Mouse (Mus musculus) embryonic facial prominence, embryonic 12.5 days (tissue): Measurements from ENCODE around the gene Twsg1. TPM values are rescaled to one million over a fixed set of nuclear protein-coding genes. Genes with fewer than 3 reads are reported as not detected.

Source experiments
- ATAC-seq: fragments of 200-750 bp; cut with Nextera tagmentation; 2 replicates; pipeline ENCODE4 v1.8.0; 2017; ENCODE audit not compliant: insufficient number of reproducible peaks, insufficient read depth, low FRiP score, low TSS enrichment
- H3K27ac ChIP-seq: fragments of 300-500 bp; sonication (generic); 2 replicates; pipeline ENCODE4 v1.5.1; 2016; ENCODE audit warnings: mild to moderate bottlenecking
- H3K27me3 ChIP-seq: fragments of 300-500 bp; sonication (generic); 2 replicates; pipeline ENCODE4 v1.6.1; 2016; ENCODE audit warnings: mild to moderate bottlenecking, moderate library complexity
- H3K36me3 ChIP-seq: fragments of 300-500 bp; sonication (generic); 2 replicates; pipeline ENCODE4 v1.6.1; 2016; ENCODE audit warnings: mild to moderate bottlenecking
- H3K4me1 ChIP-seq: fragments of 300-500 bp; sonication (generic); 2 replicates; pipeline ENCODE4 v1.6.1; 2016
- H3K4me2 ChIP-seq: fragments of 300-500 bp; sonication (generic); replicated peaks from 2 replicates; pipeline ENCODE4 v1.6.1; 2016; ENCODE audit warnings: mild to moderate bottlenecking, moderate library complexity
- H3K4me3 ChIP-seq: fragments of 300-500 bp; sonication (generic); 2 replicates; pipeline ENCODE4 v1.5.1; 2016; ENCODE audit warnings: mild to moderate bottlenecking
- H3K9ac ChIP-seq: fragments of 300-500 bp; sonication (generic); 2 replicates; pipeline ENCODE4 v1.6.1; 2016; ENCODE audit warnings: mild to moderate bottlenecking, moderate library complexity
- H3K9me3 ChIP-seq: fragments of 300-500 bp; sonication (generic); 2 replicates; pipeline ENCODE4 v1.6.1; 2016; ENCODE audit warnings: mild to moderate bottlenecking, moderate library complexity
- WGBS: fragments of 180-500 bp; shearing (Covaris S2); methylation state at CpG from one replicate; pipeline ENCODE4 v1.1.7; 2016; 5-methylcytosine and 5-hydroxymethylcytosine counted together
- polyA plus RNA-seq: library from polyadenylated mRNA; unstranded; fragments of >200 nt; fragmentation: Nextera tagmentation; extraction: Ambion mirVana; gene quantifications from 2 replicates; pipeline ENCODE4 v1.2.1, GENCODE M21; 2016

Twsg1 gene
- polyA plus RNA-seq, 1 experiment from 2014 or later = 143 TPM

- 60% methylated on average over 6 of the region's 6 CpGs for WGBS
- H3K9ac ChIP-seq = no peak overlapping the region
- peaks cover 7% of the 10 kb centered on the region for H3K4me1 ChIP-seq
- no peak overlapping the region for H3K4me2 ChIP-seq
- H3K9me3 ChIP-seq = no peaks in the 10 kb centered on the region
- peaks cover 42% of the 10 kb centered on the region for H3K36me3 ChIP-seq
- no peak overlapping the region for H3K27ac ChIP-seq
- H3K27me3 ChIP-seq = no peaks in the 10 kb centered on the region
- no peak overlapping the region for H3K4me3 ChIP-seq
- no peak for ATAC-seq
Observed at GRCm38 (mm10) chr17:65930960-65931359, 20.1 kb downstream of the Twsg1 start.

GRCm38 (mm10) chr17:65930158-65930826, 20.7 kb downstream of the Twsg1 start:
- Histone ChIP-seq H3K4me2 (no peak overlapping the region), H3K9ac (no peak overlapping the region), H3K27ac (no peak overlapping the region), H3K4me3 (no peak overlapping the region), H3K4me1 (peaks cover 7% of the 10 kb centered on the region), H3K9me3 (no peaks in the 10 kb centered on the region), H3K36me3 (peaks cover 44% of the 10 kb centered on the region), H3K27me3 (no peaks in the 10 kb centered on the region)
- 0 out of 2 replicates have a peak, but pooled peaks have one; percentile 56 for ATAC-seq
- WGBS = 73% methylated on average over 7 of the region's 7 CpGs

GRCm38 (mm10) chr17:65929319-65929978, 21.6 kb downstream of the Twsg1 start:
- no peak overlapping the region for H3K9ac ChIP-seq
- H3K4me1 ChIP-seq = peaks cover 7% of the 10 kb centered on the region
- 81% methylated on average over 22 of the region's 22 CpGs for WGBS
- ATAC-seq = no peak
- no peaks in the 10 kb centered on the region for H3K27me3 ChIP-seq
- H3K4me2 ChIP-seq = no peak overlapping the region
- no peak overlapping the region for H3K4me3 ChIP-seq
- no peak overlapping the region for H3K27ac ChIP-seq
- H3K9me3 ChIP-seq = no peaks in the 10 kb centered on the region
- peaks cover 47% of the 10 kb centered on the region for H3K36me3 ChIP-seq

- Histone ChIP-seq H3K27me3 (no peaks in the 10 kb centered on the region), H3K4me2 (no peak overlapping the region), H3K4me3 (no peak overlapping the region), H3K36me3 (peaks cover 47% of the 10 kb centered on the region), H3K9ac (no peak overlapping the region), H3K27ac (no peak overlapping the region), H3K4me1 (peaks cover 7% of the 10 kb centered on the region), H3K9me3 (no peaks in the 10 kb centered on the region)
- 85% methylated on average over 4 of the region's 4 CpGs for WGBS
- no peak for ATAC-seq
Observed at GRCm38 (mm10) chr17:65927077-65927476, 23.9 kb downstream of the Twsg1 start.

GRCm38 (mm10) chr17:65924218-65924617, 26.8 kb downstream of the Twsg1 start:
- Histone ChIP-seq H3K36me3 (peaks cover 52% of the 10 kb centered on the region), H3K4me2 (no peak overlapping the region), H3K27ac (no peak overlapping the region), H3K27me3 (no peaks in the 10 kb centered on the region), H3K9me3 (no peaks in the 10 kb centered on the region), H3K4me3 (no peak overlapping the region), H3K9ac (no peak overlapping the region), H3K4me1 (no peaks in the 10 kb centered on the region)
- no peak for ATAC-seq
- WGBS = 71% methylated on average over 5 of the region's 5 CpGs

GRCm38 (mm10) chr17:65921975-65922374, 29.1 kb downstream of the Twsg1 start:
- Histone ChIP-seq H3K4me3 (no peak overlapping the region), H3K9me3 (no peaks in the 10 kb centered on the region), H3K4me1 (no peaks in the 10 kb centered on the region), H3K27me3 (no peaks in the 10 kb centered on the region), H3K4me2 (no peak overlapping the region), H3K9ac (no peak overlapping the region), H3K36me3 (peaks cover 43% of the 10 kb centered on the region), H3K27ac (no peak overlapping the region)
- 85% methylated on average over 6 of the region's 6 CpGs for WGBS
- no peak for ATAC-seq

GRCm38 (mm10) chr17:65919235-65919634, 31.8 kb downstream of the Twsg1 start:
- WGBS = 49% methylated on average over 3 of the region's 3 CpGs
- no peaks in the 10 kb centered on the region for H3K9me3 ChIP-seq

GRCm38 (mm10) chr17:65916135-65916668, 34.8 kb downstream of the Twsg1 start:
- 46% methylated on average over 8 of the region's 8 CpGs for WGBS
- no peaks in the 10 kb centered on the region for H3K27me3 ChIP-seq
- H3K4me1 ChIP-seq = peaks cover 8% of the 10 kb centered on the region; the same call in 1 of the 2 replicates
- H3K4me2 ChIP-seq = no peak overlapping the region
- H3K9ac ChIP-seq = no peak overlapping the region
- H3K36me3 ChIP-seq = 0 out of 2 replicates have a peak, but pooled peaks cover 13% of the 10 kb centered on the region
- ATAC-seq = no peak; the same call in 1 of the 2 replicates
- no peak overlapping the region for H3K4me3 ChIP-seq
- H3K9me3 ChIP-seq = no peaks in the 10 kb centered on the region
- H3K27ac ChIP-seq = peak overlapping the region; percentile 69

More at GRCm38 (mm10) chr17:65919235-65919634, 31.8 kb downstream of the Twsg1 start:
- H3K4me2 ChIP-seq = no peak overlapping the region
- H3K4me1 ChIP-seq = 0 out of 2 replicates have a peak, but pooled peaks cover 3% of the 10 kb centered on the region
- no peak overlapping the region for H3K27ac ChIP-seq
- H3K9ac ChIP-seq = no peak overlapping the region
- ATAC-seq = no peak
- H3K27me3 ChIP-seq = no peaks in the 10 kb centered on the region
- no peak overlapping the region for H3K4me3 ChIP-seq
- peaks cover 23% of the 10 kb centered on the region for H3K36me3 ChIP-seq

GRCm38 (mm10) chr17:65914083-65914482, 36.9 kb downstream of the Twsg1 start:
- 55% methylated on average over 6 of the region's 6 CpGs for WGBS
- Histone ChIP-seq H3K9me3 (no peaks in the 10 kb centered on the region), H3K4me1 (peaks cover 8% of the 10 kb centered on the region; the same call in 1 of the 2 replicates), H3K9ac (no peak overlapping the region), H3K4me3 (no peak overlapping the region), H3K36me3 (0 out of 2 replicates have a peak, but pooled peaks cover 5% of the 10 kb centered on the region), H3K27me3 (no peaks in the 10 kb centered on the region), H3K27ac (no peak overlapping the region), H3K4me2 (no peak overlapping the region)
- no peak for ATAC-seq

GRCm38 (mm10) chr17:65912202-65912601, 38.8 kb downstream of the Twsg1 start:
- ATAC-seq = no peak
- Histone ChIP-seq H3K4me1 (peaks cover 12% of the 10 kb centered on the region; the same call in 1 of the 2 replicates), H3K4me2 (no peak overlapping the region), H3K4me3 (no peak overlapping the region), H3K27me3 (no peaks in the 10 kb centered on the region), H3K9ac (no peak overlapping the region), H3K27ac (no peak overlapping the region), H3K9me3 (no peaks in the 10 kb centered on the region), H3K36me3 (0 out of 2 replicates have a peak, but pooled peaks cover 5% of the 10 kb centered on the region)
- 94% methylated on average over 2 of the region's 2 CpGs for WGBS

- no peaks in the 10 kb centered on the region for H3K9me3 ChIP-seq
- no peak overlapping the region for H3K4me2 ChIP-seq
- peak overlapping the region; percentile 42; the same call in 1 of the 2 replicates for H3K27ac ChIP-seq
- ATAC-seq = peak; percentile 70; the same call in 1 of the 2 replicates
- no peaks in the 10 kb centered on the region for H3K27me3 ChIP-seq
- peaks cover 18% of the 10 kb centered on the region for H3K4me1 ChIP-seq
- no peak overlapping the region for H3K9ac ChIP-seq
- 42% methylated on average over 15 of the region's 15 CpGs for WGBS
- H3K4me3 ChIP-seq = no peak overlapping the region
- H3K36me3 ChIP-seq = 0 out of 2 replicates have a peak, but pooled peaks cover 5% of the 10 kb centered on the region
Observed at GRCm38 (mm10) chr17:65911285-65912069, 39.5 kb downstream of the Twsg1 start.
